Mouse (Mus musculus): Measurements from ENCODE around the gene Fam234b. TPM values are rescaled to one million over a fixed set of nuclear protein-coding genes. Genes with fewer than 3 reads are reported as not detected.

Fam234b gene
- polyA plus RNA-seq, 1 experiment from 2014 or later = 21.2 TPM

GRCm38 (mm10) chr6:135266056-135266455, 68.3 kb downstream of the Fam234b start:
- ATAC-seq (ENCODE audit: insufficient number of reproducible peaks, low FRiP score, low TSS enrichment, low read depth) = no peak
- WGBS = 96% methylated on average over 1 of the region's 1 CpGs
- H3K9ac ChIP-seq (ENCODE audit: low read length) = no peak overlapping the region
- no peaks in the 10 kb centered on the region for H3K4me1 ChIP-seq (ENCODE audit: control insufficient read depth, insufficient read depth, low read length)
- no peaks in the 10 kb centered on the region for H3K27me3 ChIP-seq (ENCODE audit: control insufficient read depth, insufficient read depth, low read length)
- H3K36me3 ChIP-seq (ENCODE audit: control insufficient read depth, insufficient read depth, low read length) = no peaks in the 10 kb centered on the region
- H3K4me2 ChIP-seq (ENCODE audit: low read depth, severe bottlenecking) = no peak overlapping the region
- H3K4me3 ChIP-seq (ENCODE audit: low read depth, low read length) = no peak overlapping the region
- no peaks in the 10 kb centered on the region for H3K9me3 ChIP-seq (ENCODE audit: control insufficient read depth, low read length)
- DNase-seq (ENCODE audit: low spot score) = no peak
- H3K27ac ChIP-seq (replicated peaks; ENCODE audit: low read depth, low read length) = no peak overlapping the region

DNA sequence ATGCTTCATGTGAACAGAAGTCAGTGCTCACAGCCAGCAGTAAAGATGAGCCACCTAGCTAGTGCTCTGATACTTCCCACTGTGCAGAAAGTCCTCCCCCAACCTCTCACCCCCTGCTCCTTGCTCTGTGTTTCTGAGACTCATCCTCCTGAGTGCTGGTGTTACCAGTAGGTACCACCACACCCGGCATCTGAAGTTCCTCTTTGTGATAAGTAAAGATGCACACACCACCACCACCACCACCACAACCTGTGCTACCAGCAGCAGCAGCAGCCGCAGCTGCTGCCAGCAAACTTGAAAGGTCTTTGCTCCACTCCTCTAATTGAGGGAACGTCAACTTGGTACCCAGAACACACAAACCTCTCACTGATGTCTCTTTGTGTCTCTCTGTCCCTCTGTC, 69.4 kb downstream of the Fam234b start:
- no peaks in the 10 kb centered on the region for H3K27me3 ChIP-seq (ENCODE audit: control insufficient read depth, insufficient read depth, low read length)
- no peaks in the 10 kb centered on the region for H3K4me1 ChIP-seq (ENCODE audit: control insufficient read depth, insufficient read depth, low read length)
- no peak overlapping the region for H3K4me3 ChIP-seq (ENCODE audit: low read depth, low read length)
- DNase-seq (ENCODE audit: low spot score) = no peak
- ATAC-seq (ENCODE audit: insufficient number of reproducible peaks, low FRiP score, low TSS enrichment, low read depth) = no peak
- no peak overlapping the region for H3K4me2 ChIP-seq (ENCODE audit: low read depth, severe bottlenecking)
- WGBS = 63% methylated on average over 3 of the region's 3 CpGs
- H3K9me3 ChIP-seq (ENCODE audit: control insufficient read depth, low read length) = no peaks in the 10 kb centered on the region
- no peak overlapping the region for H3K9ac ChIP-seq (ENCODE audit: low read length)
- H3K36me3 ChIP-seq (ENCODE audit: control insufficient read depth, insufficient read depth, low read length) = no peaks in the 10 kb centered on the region
- no peak overlapping the region for H3K27ac ChIP-seq (replicated peaks; ENCODE audit: low read depth, low read length)

DNA sequence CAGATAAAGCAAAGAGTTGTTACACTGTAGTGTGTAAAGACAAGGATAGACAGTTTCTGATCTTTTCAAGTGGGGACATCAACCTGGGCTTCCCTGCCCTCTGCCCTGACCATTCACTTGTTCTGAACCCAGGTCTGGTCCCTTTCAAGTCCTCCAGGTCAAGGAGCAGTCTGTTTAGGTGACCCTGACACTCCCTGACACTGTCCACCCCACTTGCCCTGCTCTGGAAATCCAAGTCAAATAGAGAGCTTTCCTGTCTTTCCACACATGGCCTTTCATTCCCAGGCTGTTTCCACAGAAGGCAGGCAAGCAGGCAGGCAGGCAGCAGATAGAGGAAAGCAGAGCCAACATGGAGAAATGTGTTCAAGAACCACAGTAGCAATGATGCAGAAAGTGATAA, 70.6 kb downstream of the Fam234b start:
- no peaks in the 10 kb centered on the region for H3K4me1 ChIP-seq (ENCODE audit: control insufficient read depth, insufficient read depth, low read length)
- no peak overlapping the region for H3K27ac ChIP-seq (replicated peaks; ENCODE audit: low read depth, low read length)

GRCm38 (mm10) chr6:135269626-135270025, 71.8 kb downstream of the Fam234b start:
- H3K27me3 ChIP-seq (ENCODE audit: control insufficient read depth, insufficient read depth, low read length) = no peaks in the 10 kb centered on the region
- no peak for DNase-seq (ENCODE audit: low spot score)
- H3K9me3 ChIP-seq (ENCODE audit: control insufficient read depth, low read length) = no peaks in the 10 kb centered on the region
- H3K9ac ChIP-seq (ENCODE audit: low read length) = no peak overlapping the region
- WGBS = 48% methylated on average over 6 of the region's 6 CpGs
- H3K4me1 ChIP-seq (ENCODE audit: control insufficient read depth, insufficient read depth, low read length) = no peaks in the 10 kb centered on the region
- H3K4me2 ChIP-seq (ENCODE audit: low read depth, severe bottlenecking) = no peak overlapping the region
- H3K4me3 ChIP-seq (ENCODE audit: low read depth, low read length) = no peak overlapping the region
- no peaks in the 10 kb centered on the region for H3K36me3 ChIP-seq (ENCODE audit: control insufficient read depth, insufficient read depth, low read length)
- ATAC-seq (ENCODE audit: insufficient number of reproducible peaks, low FRiP score, low TSS enrichment, low read depth) = no peak
- H3K27ac ChIP-seq (replicated peaks; ENCODE audit: low read depth, low read length) = no peak overlapping the region

More for the DNA sequence above, 70.6 kb downstream of the Fam234b start:
- H3K9ac ChIP-seq (ENCODE audit: low read length) = no peak overlapping the region
- no peaks in the 10 kb centered on the region for H3K27me3 ChIP-seq (ENCODE audit: control insufficient read depth, insufficient read depth, low read length)
- DNase-seq (ENCODE audit: low spot score) (no peak), ATAC-seq (ENCODE audit: insufficient number of reproducible peaks, low FRiP score, low TSS enrichment, low read depth) (no peak)
- H3K4me2 ChIP-seq (ENCODE audit: low read depth, severe bottlenecking) = no peak overlapping the region
- H3K4me3 ChIP-seq (ENCODE audit: low read depth, low read length) = no peak overlapping the region
- H3K36me3 ChIP-seq (ENCODE audit: control insufficient read depth, insufficient read depth, low read length) = no peaks in the 10 kb centered on the region
- no peaks in the 10 kb centered on the region for H3K9me3 ChIP-seq (ENCODE audit: control insufficient read depth, low read length)

GRCm38 (mm10) chr6:135271761-135272160, 74.0 kb downstream of the Fam234b start:
- WGBS = 74% methylated on average over 2 of the region's 2 CpGs

GRCm38 (mm10) chr6:135273066-135273465, 75.3 kb downstream of the Fam234b start:
- no peak for ATAC-seq (ENCODE audit: insufficient number of reproducible peaks, low FRiP score, low TSS enrichment, low read depth)
- 85% methylated on average over 6 of the region's 6 CpGs for WGBS
- no peaks in the 10 kb centered on the region for H3K4me1 ChIP-seq (ENCODE audit: control insufficient read depth, insufficient read depth, low read length)

More at GRCm38 (mm10) chr6:135271761-135272160, 74.0 kb downstream of the Fam234b start:
- no peaks in the 10 kb centered on the region for H3K36me3 ChIP-seq (ENCODE audit: control insufficient read depth, insufficient read depth, low read length)
- H3K9me3 ChIP-seq (ENCODE audit: control insufficient read depth, low read length) = no peaks in the 10 kb centered on the region
- no peaks in the 10 kb centered on the region for H3K4me1 ChIP-seq (ENCODE audit: control insufficient read depth, insufficient read depth, low read length)
- no peak overlapping the region for H3K4me2 ChIP-seq (ENCODE audit: low read depth, severe bottlenecking)
- no peak for ATAC-seq (ENCODE audit: insufficient number of reproducible peaks, low FRiP score, low TSS enrichment, low read depth)
- no peak overlapping the region for H3K27ac ChIP-seq (replicated peaks; ENCODE audit: low read depth, low read length)
- H3K4me3 ChIP-seq (ENCODE audit: low read depth, low read length) = no peak overlapping the region
- no peaks in the 10 kb centered on the region for H3K27me3 ChIP-seq (ENCODE audit: control insufficient read depth, insufficient read depth, low read length)
- H3K9ac ChIP-seq (ENCODE audit: low read length) = no peak overlapping the region
- DNase-seq (ENCODE audit: low spot score) = no peak

DNA sequence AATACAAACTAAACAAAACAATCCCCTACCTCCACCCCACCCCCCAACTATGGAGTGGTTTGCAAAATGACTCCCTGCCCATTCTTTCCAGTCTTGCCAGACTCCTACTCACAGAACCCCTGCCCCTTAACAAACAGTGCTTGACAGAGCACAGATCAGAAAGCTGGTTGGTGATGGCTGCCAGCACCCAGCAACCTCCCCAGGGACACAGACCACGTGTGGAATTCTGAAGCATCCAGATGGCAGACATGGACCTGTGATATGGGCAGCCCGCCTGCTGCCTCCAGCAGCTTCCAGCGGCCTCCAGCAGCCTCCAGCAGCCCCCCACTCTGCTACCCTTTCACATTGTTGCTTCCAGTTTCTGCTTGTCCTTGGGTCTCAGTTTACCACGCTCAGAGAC, 77.5 kb downstream of the Fam234b start:
- Histone ChIP-seq H3K27ac (replicated peaks; ENCODE audit: low read depth, low read length) (no peak overlapping the region), H3K27me3 (ENCODE audit: control insufficient read depth, insufficient read depth, low read length) (no peaks in the 10 kb centered on the region), H3K36me3 (ENCODE audit: control insufficient read depth, insufficient read depth, low read length) (no peaks in the 10 kb centered on the region), H3K9me3 (ENCODE audit: control insufficient read depth, low read length) (no peaks in the 10 kb centered on the region), H3K4me2 (ENCODE audit: low read depth, severe bottlenecking) (no peak overlapping the region), H3K4me1 (ENCODE audit: control insufficient read depth, insufficient read depth, low read length) (peaks cover 9% of the 10 kb centered on the region; the same call in 1 of the 2 replicates), H3K4me3 (ENCODE audit: low read depth, low read length) (no peak overlapping the region), H3K9ac (ENCODE audit: low read length) (no peak overlapping the region)
- 73% methylated on average over 4 of the region's 4 CpGs for WGBS
- DNase-seq (ENCODE audit: low spot score) (no peak), ATAC-seq (ENCODE audit: insufficient number of reproducible peaks, low FRiP score, low TSS enrichment, low read depth) (no peak)

More at GRCm38 (mm10) chr6:135273066-135273465, 75.3 kb downstream of the Fam234b start:
- Histone ChIP-seq H3K27me3 (ENCODE audit: control insufficient read depth, insufficient read depth, low read length) (no peaks in the 10 kb centered on the region), H3K4me3 (ENCODE audit: low read depth, low read length) (no peak overlapping the region), H3K4me2 (ENCODE audit: low read depth, severe bottlenecking) (no peak overlapping the region), H3K9ac (ENCODE audit: low read length) (no peak overlapping the region), H3K27ac (replicated peaks; ENCODE audit: low read depth, low read length) (no peak overlapping the region), H3K36me3 (ENCODE audit: control insufficient read depth, insufficient read depth, low read length) (no peaks in the 10 kb centered on the region), H3K9me3 (ENCODE audit: control insufficient read depth, low read length) (no peaks in the 10 kb centered on the region)
- DNase-seq (ENCODE audit: low spot score) = no peak

DNA sequence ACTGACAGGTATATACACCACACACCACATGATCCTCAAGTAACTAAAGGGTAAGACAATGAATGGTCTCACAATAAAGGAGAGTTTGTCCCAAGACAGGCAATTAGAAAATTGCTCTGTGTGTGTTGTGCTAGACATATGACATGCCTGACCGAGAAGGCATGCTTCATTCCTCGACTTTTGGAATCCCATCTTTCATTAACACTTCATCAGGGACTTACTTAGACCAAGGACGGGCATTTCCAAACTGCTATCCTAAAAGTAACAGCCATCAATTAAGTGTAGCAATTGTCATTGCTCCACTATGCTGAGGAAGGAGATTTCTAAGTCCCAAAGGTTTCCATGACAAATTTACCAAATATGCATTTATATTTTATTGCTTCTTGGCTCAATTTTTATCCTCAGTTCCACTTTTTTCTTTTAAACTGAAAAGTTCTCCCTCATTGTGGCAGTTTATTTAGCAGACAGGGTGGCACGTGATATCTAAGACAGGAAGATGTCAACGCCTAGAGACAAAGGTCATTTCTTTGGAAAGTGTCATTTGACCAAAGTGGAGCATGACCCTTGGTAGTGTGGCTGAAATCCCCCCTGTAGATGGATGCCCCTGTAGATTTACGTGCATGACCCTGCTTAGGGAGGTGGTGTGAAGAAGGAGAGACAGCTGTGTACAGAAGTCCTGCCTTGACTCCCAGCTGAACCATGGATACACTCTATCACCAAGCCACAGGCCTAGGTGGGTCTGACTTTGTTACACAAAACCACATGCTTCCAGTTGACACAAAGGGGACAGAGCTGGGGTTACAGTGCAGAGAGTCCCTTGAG, 78.9 kb downstream of the Fam234b start:
- ATAC-seq (ENCODE audit: insufficient number of reproducible peaks, low FRiP score, low TSS enrichment, low read depth) (no peak), DNase-seq (ENCODE audit: low spot score) (no peak)
- Histone ChIP-seq H3K27ac (replicated peaks; ENCODE audit: low read depth, low read length) (no peak overlapping the region), H3K36me3 (ENCODE audit: control insufficient read depth, insufficient read depth, low read length) (no peaks in the 10 kb centered on the region), H3K9ac (ENCODE audit: low read length) (no peak overlapping the region), H3K4me1 (ENCODE audit: control insufficient read depth, insufficient read depth, low read length) (peaks cover 11% of the 10 kb centered on the region; the same call in 1 of the 2 replicates), H3K9me3 (ENCODE audit: control insufficient read depth, low read length) (no peaks in the 10 kb centered on the region), H3K27me3 (ENCODE audit: control insufficient read depth, insufficient read depth, low read length) (no peaks in the 10 kb centered on the region), H3K4me2 (ENCODE audit: low read depth, severe bottlenecking) (no peak overlapping the region), H3K4me3 (ENCODE audit: low read depth, low read length) (no peak overlapping the region)
- 37% methylated on average over 6 of the region's 6 CpGs for WGBS
